Mouse (Mus musculus) myocyte (in vitro differentiated cells): ENCODE results near the gene Amph. TPM values are rescaled to one million over a fixed set of nuclear protein-coding genes. Genes with fewer than 3 reads are reported as not detected.

Experiments
- H3K27me3 ChIP-seq: one replicate; pipeline ENCODE4 v1.6.1; 2011; ENCODE audit not compliant: control insufficient read depth, insufficient read depth, insufficient read length
- H3K36me3 ChIP-seq: one replicate; pipeline ENCODE4 v1.6.1; 2011; ENCODE audit not compliant: control insufficient read depth, insufficient read depth
- H3K4me2 ChIP-seq: one replicate; pipeline ENCODE4 v1.6.1; 2011; ENCODE audit warnings: low read depth, control low read depth
- H3K4me3 ChIP-seq: one replicate; pipeline ENCODE4 v1.5.1; 2011; ENCODE audit warnings: mild to moderate bottlenecking, control low read depth, moderate library complexity
- H3K79me2 ChIP-seq: one replicate; pipeline ENCODE4 v1.6.1; 2011; ENCODE audit not compliant: control insufficient read depth, insufficient read depth
- H3ac ChIP-seq: one replicate; pipeline ENCODE4 v1.6.1; 2011; ENCODE audit not compliant: control insufficient read depth, insufficient read length
- CEBPB ChIP-seq: IDR thresholded peaks from 2 replicates; pipeline ENCODE4 v1.6.1; 2011; ENCODE audit warnings: mild to moderate bottlenecking, moderate library complexity; ENCODE audit not compliant: poor library complexity, insufficient read depth, severe bottlenecking
- E2F4 ChIP-seq: IDR thresholded peaks from one replicate; pipeline ENCODE4 v1.6.1; 2011; ENCODE audit warnings: mild to moderate bottlenecking, control low read depth, moderate library complexity; ENCODE audit not compliant: insufficient read depth
- MAX ChIP-seq: IDR thresholded peaks from one replicate; pipeline ENCODE4 v1.6.1; 2011; ENCODE audit warnings: low read depth, mild to moderate bottlenecking, control low read depth
- MYOD1 ChIP-seq, 3 experiments: IDR thresholded peaks; one replicate each; pipeline ENCODE4 v1.6.1; 2011; ENCODE audit warnings: control low read depth in 2 of 3, low read depth in 2 of 3, mild to moderate bottlenecking in 2 of 3, moderate library complexity in 1 of 3; ENCODE audit not compliant: insufficient read length in 2 of 3, control insufficient read depth in 1 of 3
- MYOG ChIP-seq, 3 experiments: IDR thresholded peaks; one replicate each; pipeline ENCODE4 v1.6.1; 2011; ENCODE audit warnings: control low read depth in 2 of 3, low read depth in 2 of 3, mild to moderate bottlenecking in 2 of 3; ENCODE audit not compliant: insufficient read length in 2 of 3, control insufficient read depth in 1 of 3, insufficient read depth in 1 of 3
- POLR2A ChIP-seq: IDR thresholded peaks from one replicate; pipeline ENCODE4 v1.6.1; 2011; ENCODE audit warnings: low read depth, mild to moderate bottlenecking, control low read depth, moderate library complexity; ENCODE audit not compliant: insufficient read length
- POLR2AphosphoS2 ChIP-seq: IDR thresholded peaks from one replicate; pipeline ENCODE4 v1.6.1; 2011; ENCODE audit warnings: low read depth, control low read depth; ENCODE audit not compliant: insufficient read length
- REST ChIP-seq: IDR thresholded peaks from one replicate; pipeline ENCODE4 v1.6.1; 2011; ENCODE audit warnings: mild to moderate bottlenecking, control low read depth, moderate library complexity; ENCODE audit not compliant: insufficient read depth, insufficient read length
- SRF ChIP-seq: IDR thresholded peaks from one replicate; pipeline ENCODE4 v1.6.1; 2011; ENCODE audit warnings: low read depth; ENCODE audit not compliant: control insufficient read depth, insufficient read length
- TCF12 ChIP-seq: IDR thresholded peaks from one replicate; pipeline ENCODE4 v1.6.1; 2011; ENCODE audit warnings: mild to moderate bottlenecking, control low read depth; ENCODE audit not compliant: poor library complexity, insufficient read depth, severe bottlenecking
- TCF3 ChIP-seq: IDR thresholded peaks from one replicate; pipeline ENCODE4 v1.6.1; 2011; ENCODE audit warnings: low read depth, control low read depth; ENCODE audit not compliant: insufficient read length
- USF1 ChIP-seq: IDR thresholded peaks from one replicate; pipeline ENCODE4 v1.6.1; 2011; ENCODE audit warnings: low read depth, mild to moderate bottlenecking, control low read depth, moderate library complexity
- polyA plus RNA-seq: library from polyadenylated mRNA; unstranded; fragments of >200 nt; fragmentation: generic; extraction: Trizol; gene quantifications from one replicate; pipeline ENCODE4 v1.2.1, GENCODE M21; 2012; ENCODE audit warnings: missing spikeins

The Amph gene
- polyA plus RNA-seq, 1 experiment = not detected

- Histone ChIP-seq H3K79me2 (no peaks in the 10 kb centered on the region), H3K4me3 (no peak overlapping the region), H3ac (no peak overlapping the region), H3K4me2 (no peak overlapping the region), H3K36me3 (no peaks in the 10 kb centered on the region), H3K27me3 (no peaks in the 10 kb centered on the region)
- no peak for TF ChIP-seq CEBPB
Measured at GRCm38 (mm10) chr13:19081932-19082331, 133.9 kb downstream of the Amph start.

DNA sequence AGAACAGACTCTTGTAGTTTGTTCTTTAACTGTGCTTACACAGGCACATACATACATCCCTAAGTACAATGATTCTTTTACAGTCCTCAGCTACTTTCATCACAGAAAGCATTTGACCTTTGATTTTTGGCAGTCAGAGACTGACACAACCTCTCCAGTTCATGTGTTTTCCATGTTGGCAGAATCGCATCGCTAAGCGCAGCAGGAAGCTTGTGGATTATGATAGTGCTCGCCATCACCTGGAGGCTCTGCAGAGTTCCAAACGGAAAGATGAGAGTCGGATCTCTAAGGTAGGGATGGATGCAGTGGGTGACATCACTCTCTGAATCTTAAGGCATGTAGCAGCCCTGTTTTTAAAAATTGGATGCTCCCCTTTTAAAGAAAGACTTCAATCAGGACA lies 146.6 kb downstream of the Amph start:
- Histone ChIP-seq H3K4me2 (no peak overlapping the region), H3ac (no peak overlapping the region), H3K4me3 (no peak overlapping the region), H3K79me2 (no peaks in the 10 kb centered on the region), H3K27me3 (no peaks in the 10 kb centered on the region), H3K36me3 (no peaks in the 10 kb centered on the region)
- TF ChIP-seq E2F4 (no peak), REST (no peak), TCF12 (no peak), CEBPB (no peak), SRF (no peak), USF1 (no peak), MYOD1 (IDR thresholded peaks at IDR 0.05; ENCODE audit: control insufficient read depth in 1 of 3, insufficient read length in 2 of 3, low read depth in 2 of 3) (no peak), TCF3 (no peak), MAX (no peak), POLR2AphosphoS2 (no peak), MYOG (IDR thresholded peaks at IDR 0.05; ENCODE audit: control insufficient read depth in 1 of 3, insufficient read depth in 1 of 3, insufficient read length in 2 of 3, low read depth in 2 of 3) (no peak), POLR2A (no peak)

GRCm38 (mm10) chr13:19097117-19097516 lies 149.1 kb downstream of the Amph start:
- Histone ChIP-seq H3K4me2 (no peak overlapping the region), H3K79me2 (no peaks in the 10 kb centered on the region), H3K4me3 (no peak overlapping the region), H3ac (no peak overlapping the region), H3K36me3 (no peaks in the 10 kb centered on the region), H3K27me3 (no peaks in the 10 kb centered on the region)
- no peak for TF ChIP-seq MAX
- TF ChIP-seq E2F4 = no peak
- no peak for TF ChIP-seq REST
- no peak for TF ChIP-seq SRF
- no peak for TF ChIP-seq POLR2A
- TF ChIP-seq MYOG (IDR thresholded peaks at IDR 0.05; ENCODE audit: control insufficient read depth in 1 of 3, insufficient read depth in 1 of 3, insufficient read length in 2 of 3, low read depth in 2 of 3) = no peak
- no peak for TF ChIP-seq TCF3
- TF ChIP-seq CEBPB = no peak
- TF ChIP-seq MYOD1 (IDR thresholded peaks at IDR 0.05; ENCODE audit: control insufficient read depth in 1 of 3, insufficient read length in 2 of 3, low read depth in 2 of 3) = no peak
- no peak for TF ChIP-seq USF1
- no peak for TF ChIP-seq TCF12
- no peak for TF ChIP-seq POLR2AphosphoS2

DNA sequence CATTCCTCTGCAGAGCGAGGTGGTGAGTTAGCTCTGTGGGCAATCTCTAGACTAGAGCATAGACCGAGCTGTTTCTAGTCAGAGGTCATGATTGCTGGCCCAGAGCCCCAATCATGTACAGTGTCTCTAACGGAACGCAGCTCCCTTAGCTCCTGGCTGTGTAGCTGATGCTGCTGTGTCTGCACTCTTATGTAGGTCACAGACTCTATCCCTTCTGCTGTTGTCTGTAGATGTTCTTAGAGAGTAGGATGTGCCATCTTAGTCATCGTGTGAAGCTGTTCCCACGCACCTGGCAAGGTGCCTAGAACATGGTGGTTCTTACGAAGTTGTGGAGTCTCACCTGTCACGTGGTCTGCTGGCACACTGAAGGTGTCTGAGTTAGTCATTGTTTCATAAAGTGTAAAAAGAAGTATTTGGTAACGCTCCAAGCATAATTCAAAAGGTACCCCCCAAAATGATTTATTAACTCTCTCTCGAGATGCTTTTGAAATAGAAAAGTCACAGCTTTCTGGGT lies 153.9 kb downstream of the Amph start:
- Histone ChIP-seq H3ac (no peak overlapping the region), H3K4me3 (no peak overlapping the region), H3K4me2 (no peak overlapping the region), H3K36me3 (no peaks in the 10 kb centered on the region), H3K79me2 (no peaks in the 10 kb centered on the region), H3K27me3 (no peaks in the 10 kb centered on the region)
- TF ChIP-seq TCF3 = no peak
- no peak for TF ChIP-seq POLR2AphosphoS2
- TF ChIP-seq MYOG (IDR thresholded peaks at IDR 0.05; ENCODE audit: control insufficient read depth in 1 of 3, insufficient read depth in 1 of 3, insufficient read length in 2 of 3, low read depth in 2 of 3) = no peak
- no peak for TF ChIP-seq MYOD1 (IDR thresholded peaks at IDR 0.05; ENCODE audit: control insufficient read depth in 1 of 3, insufficient read length in 2 of 3, low read depth in 2 of 3)
- no peak for TF ChIP-seq CEBPB
- TF ChIP-seq POLR2A = no peak
- TF ChIP-seq E2F4 = no peak
- TF ChIP-seq REST = no peak
- no peak for TF ChIP-seq SRF
- TF ChIP-seq USF1 = no peak
- TF ChIP-seq MAX = no peak
- TF ChIP-seq TCF12 = no peak

GRCm38 (mm10) chr13:19106418-19106817 lies 158.4 kb downstream of the Amph start:
- Histone ChIP-seq H3K27me3 (no peaks in the 10 kb centered on the region), H3K4me2 (no peak overlapping the region), H3K79me2 (no peaks in the 10 kb centered on the region), H3K36me3 (no peaks in the 10 kb centered on the region), H3ac (no peak overlapping the region), H3K4me3 (no peak overlapping the region)
- no peak for TF ChIP-seq MYOD1 (IDR thresholded peaks at IDR 0.05; ENCODE audit: control insufficient read depth in 1 of 3, insufficient read length in 2 of 3, low read depth in 2 of 3)
- no peak for TF ChIP-seq E2F4
- no peak for TF ChIP-seq MYOG (IDR thresholded peaks at IDR 0.05; ENCODE audit: control insufficient read depth in 1 of 3, insufficient read depth in 1 of 3, insufficient read length in 2 of 3, low read depth in 2 of 3)
- TF ChIP-seq TCF3 = no peak
- no peak for TF ChIP-seq REST
- TF ChIP-seq TCF12 = no peak
- TF ChIP-seq USF1 = no peak
- no peak for TF ChIP-seq SRF
- no peak for TF ChIP-seq CEBPB
- TF ChIP-seq POLR2A = no peak
- no peak for TF ChIP-seq MAX
- TF ChIP-seq POLR2AphosphoS2 = no peak
